Mouse (Mus musculus) neural tube, embryonic 12.5 days (tissue): ENCODE data around the gene Ces2f. TPM values are rescaled to one million over a fixed set of nuclear protein-coding genes. Genes with fewer than 3 reads are reported as not detected.
"Not testable (repeated sequence)": the region's sequence is repeated elsewhere in the genome, so short reads cannot be mapped to it uniquely, and the experiment has no call there.

Experiments
- ATAC-seq: fragments of 200-750 bp; cut with Nextera tagmentation; 2 replicates; pipeline ENCODE4 v1.8.0; 2017; ENCODE audit warnings: low read depth, mild to moderate bottlenecking, moderate TSS enrichment, moderate library complexity; ENCODE audit not compliant: low FRiP score
- H3K27ac ChIP-seq: fragments of 300-500 bp; sonication (generic); 2 replicates; pipeline ENCODE4 v1.5.1; 2016
- H3K27me3 ChIP-seq: fragments of 300-500 bp; sonication (generic); replicated peaks from 2 replicates; pipeline ENCODE4 v1.6.1; 2016; ENCODE audit warnings: mild to moderate bottlenecking
- H3K36me3 ChIP-seq: fragments of 300-500 bp; sonication (generic); 2 replicates; pipeline ENCODE4 v1.6.1; 2016; ENCODE audit warnings: mild to moderate bottlenecking
- H3K4me1 ChIP-seq: fragments of 300-500 bp; sonication (generic); 2 replicates; pipeline ENCODE4 v1.6.1; 2016
- H3K4me2 ChIP-seq: fragments of 300-500 bp; sonication (generic); replicated peaks from 2 replicates; pipeline ENCODE4 v1.6.1; 2016; ENCODE audit warnings: mild to moderate bottlenecking
- H3K4me3 ChIP-seq: fragments of 300-500 bp; sonication (generic); 2 replicates; pipeline ENCODE4 v1.5.1; 2016
- H3K9ac ChIP-seq: fragments of 300-500 bp; sonication (generic); 2 replicates; pipeline ENCODE4 v1.6.1; 2016; ENCODE audit warnings: mild to moderate bottlenecking
- H3K9me3 ChIP-seq: fragments of 300-500 bp; sonication (generic); 2 replicates; pipeline ENCODE4 v1.6.1; 2016; ENCODE audit warnings: mild to moderate bottlenecking
- WGBS: fragments of 180-500 bp; shearing (Covaris S2); methylation state at CpG from one replicate; pipeline ENCODE4 v1.1.7; 2016; 5-methylcytosine and 5-hydroxymethylcytosine counted together
- polyA plus RNA-seq: library from polyadenylated mRNA; unstranded; fragments of >200 nt; fragmentation: Nextera tagmentation; extraction: Ambion mirVana; gene quantifications from 2 replicates; pipeline ENCODE4 v1.2.1, GENCODE M21; 2016

Ces2f gene
- not detected in 2 replicates for polyA plus RNA-seq

- ATAC-seq, result no peak
- no peaks in the 10 kb centered on the region for H3K4me1 ChIP-seq
- no peaks in the 10 kb centered on the region for H3K36me3 ChIP-seq
- no peak within 1 kb of the TSS for H3K4me3 ChIP-seq
- no peak within 1 kb of the TSS for H3K27ac ChIP-seq
- WGBS, result 88% methylated on average over 4 of the region's 4 CpGs
- H3K9ac ChIP-seq, result no peak within 1 kb of the TSS
- H3K9me3 ChIP-seq, result no peaks in the 10 kb centered on the region
- H3K27me3 ChIP-seq, result no peaks in the 10 kb centered on the region
- no peak within 1 kb of the TSS for H3K4me2 ChIP-seq
Observed at GRCm38 (mm10) chr8:104947056-104947455, at the start of gene Ces2f. Gene Ces2f (plus strand): TSS chr8:104947356.

- Histone ChIP-seq H3K9ac (no peak overlapping the region), H3K27ac (no peak overlapping the region), H3K4me3 (no peak overlapping the region), H3K9me3 (no peaks in the 10 kb centered on the region), H3K27me3 (no peaks in the 10 kb centered on the region), H3K4me2 (no peak overlapping the region), H3K4me1 (no peaks in the 10 kb centered on the region), H3K36me3 (no peaks in the 10 kb centered on the region)
- ATAC-seq, result no peak
- 89% methylated on average over 2 of the region's 2 CpGs for WGBS
Observed at GRCm38 (mm10) chr8:104901746-104902145, 45.4 kb upstream of the Ces2f start.

- Histone ChIP-seq H3K27ac (no peak overlapping the region), H3K4me2 (no peak overlapping the region), H3K4me1 (no peaks in the 10 kb centered on the region), H3K9ac (no peak overlapping the region), H3K27me3 (no peaks in the 10 kb centered on the region), H3K4me3 (no peak overlapping the region), H3K36me3 (no peaks in the 10 kb centered on the region), H3K9me3 (no peaks in the 10 kb centered on the region)
- ATAC-seq, result no peak
- WGBS, result 62% methylated on average over 1 of the region's 1 CpGs
Observed at GRCm38 (mm10) chr8:104907111-104907510, 40.0 kb upstream of the Ces2f start.

GRCm38 (mm10) chr8:104909021-104909420 is 38.1 kb upstream of the Ces2f start:
- ATAC-seq, H3K9me3 ChIP-seq: not testable (repeated sequence)
- 84% methylated on average over 1 of the region's 1 CpGs for WGBS

GRCm38 (mm10) chr8:104909651-104910050 is 37.5 kb upstream of the Ces2f start:
- not testable (repeated sequence) for H3K27me3 ChIP-seq, H3K4me3 ChIP-seq, H3K9ac ChIP-seq, ATAC-seq, H3K36me3 ChIP-seq, H3K4me2 ChIP-seq, H3K9me3 ChIP-seq, H3K27ac ChIP-seq, H3K4me1 ChIP-seq
- WGBS, result 95% methylated on average over 10 of the region's 10 CpGs

More at GRCm38 (mm10) chr8:104909021-104909420, 38.1 kb upstream of the Ces2f start:
- H3K36me3 ChIP-seq, H3K9ac ChIP-seq, H3K27ac ChIP-seq, H3K4me3 ChIP-seq, H3K27me3 ChIP-seq, H3K4me2 ChIP-seq, H3K4me1 ChIP-seq: not testable (repeated sequence)

GRCm38 (mm10) chr8:104925972-104926596 is 21.1 kb upstream of the Ces2f start, which contains the start of gene Ces2e:
Gene Ces2e (plus strand): TSS chr8:104926260.
- Histone ChIP-seq H3K4me3 (no peak within 1 kb of the TSS), H3K4me2 (no peak within 1 kb of the TSS), H3K9ac (no peak within 1 kb of the TSS), H3K36me3 (no peaks in the 10 kb centered on the region), H3K27me3 (no peaks in the 10 kb centered on the region), H3K4me1 (no peaks in the 10 kb centered on the region), H3K27ac (no peak within 1 kb of the TSS), H3K9me3 (no peaks in the 10 kb centered on the region)
- WGBS, result 74% methylated on average over 5 of the region's 5 CpGs
- ATAC-seq, result no peak

GRCm38 (mm10) chr8:104927301-104927700 is 19.9 kb upstream of the Ces2f start:
- Histone ChIP-seq H3K4me1 (no peaks in the 10 kb centered on the region), H3K4me2 (no peak overlapping the region), H3K27ac (no peak overlapping the region), H3K27me3 (no peaks in the 10 kb centered on the region), H3K9ac (no peak overlapping the region), H3K4me3 (no peak overlapping the region), H3K36me3 (no peaks in the 10 kb centered on the region), H3K9me3 (no peaks in the 10 kb centered on the region)
- no peak for ATAC-seq
- 82% methylated on average over 3 of the region's 3 CpGs for WGBS

- WGBS, result 84% methylated on average over 2 of the region's 2 CpGs
Observed at GRCm38 (mm10) chr8:104944665-104945064, 2.5 kb upstream of the Ces2f start.

GRCm38 (mm10) chr8:104949031-104949430 is 1.9 kb downstream of the Ces2f start:
- Histone ChIP-seq H3K9ac (no peak overlapping the region), H3K4me2 (no peak overlapping the region), H3K27me3 (no peaks in the 10 kb centered on the region), H3K9me3 (no peaks in the 10 kb centered on the region), H3K4me1 (no peaks in the 10 kb centered on the region), H3K36me3 (no peaks in the 10 kb centered on the region), H3K27ac (no peak overlapping the region), H3K4me3 (no peak overlapping the region)
- 81% methylated on average over 5 of the region's 5 CpGs for WGBS
- no peak for ATAC-seq

More at GRCm38 (mm10) chr8:104944665-104945064, 2.5 kb upstream of the Ces2f start:
- H3K36me3 ChIP-seq, result no peaks in the 10 kb centered on the region
- H3K4me2 ChIP-seq, result no peak overlapping the region
- no peak overlapping the region for H3K9ac ChIP-seq
- H3K27ac ChIP-seq, result no peak overlapping the region
- no peaks in the 10 kb centered on the region for H3K27me3 ChIP-seq
- H3K9me3 ChIP-seq, result no peaks in the 10 kb centered on the region
- ATAC-seq, result no peak
- H3K4me1 ChIP-seq, result no peaks in the 10 kb centered on the region
- no peak overlapping the region for H3K4me3 ChIP-seq

GRCm38 (mm10) chr8:104961537-104961961 is 14.4 kb downstream of the Ces2f start, which contains the start of gene Ces2g:
Gene Ces2g (plus strand): TSS chr8:104961718.
- Histone ChIP-seq H3K4me1 (no peaks in the 10 kb centered on the region), H3K9ac (no peak within 1 kb of the TSS), H3K4me2 (no peak within 1 kb of the TSS), H3K36me3 (no peaks in the 10 kb centered on the region), H3K27me3 (no peaks in the 10 kb centered on the region), H3K4me3 (no peak within 1 kb of the TSS), H3K9me3 (no peaks in the 10 kb centered on the region), H3K27ac (no peak within 1 kb of the TSS)
- no peak for ATAC-seq
- 78% methylated on average over 5 of the region's 5 CpGs for WGBS

GRCm38 (mm10) chr8:104962229-104962901 is 15.2 kb downstream of the Ces2f start:
- no peaks in the 10 kb centered on the region for H3K4me1 ChIP-seq
- no peaks in the 10 kb centered on the region for H3K36me3 ChIP-seq
- ATAC-seq, result no peak
- WGBS, result 75% methylated on average over 8 of the region's 8 CpGs
- H3K9ac ChIP-seq, result no peak overlapping the region
- H3K4me2 ChIP-seq, result no peak overlapping the region
- no peaks in the 10 kb centered on the region for H3K27me3 ChIP-seq
- H3K4me3 ChIP-seq, result no peak overlapping the region
- H3K9me3 ChIP-seq, result no peaks in the 10 kb centered on the region
- no peak overlapping the region for H3K27ac ChIP-seq

- no peak for ATAC-seq
- Histone ChIP-seq H3K9me3 (no peaks in the 10 kb centered on the region), H3K4me3 (no peak overlapping the region), H3K4me2 (no peak overlapping the region), H3K27me3 (no peaks in the 10 kb centered on the region), H3K36me3 (no peaks in the 10 kb centered on the region), H3K4me1 (no peaks in the 10 kb centered on the region), H3K9ac (no peak overlapping the region), H3K27ac (no peak overlapping the region)
- WGBS, result 82% methylated on average over 4 of the region's 4 CpGs
Observed at GRCm38 (mm10) chr8:104963375-104963894, 16.3 kb downstream of the Ces2f start.
